Comparison of ENCODE assay signal across 10 mouse cellular contexts in the genomic region with DNA sequence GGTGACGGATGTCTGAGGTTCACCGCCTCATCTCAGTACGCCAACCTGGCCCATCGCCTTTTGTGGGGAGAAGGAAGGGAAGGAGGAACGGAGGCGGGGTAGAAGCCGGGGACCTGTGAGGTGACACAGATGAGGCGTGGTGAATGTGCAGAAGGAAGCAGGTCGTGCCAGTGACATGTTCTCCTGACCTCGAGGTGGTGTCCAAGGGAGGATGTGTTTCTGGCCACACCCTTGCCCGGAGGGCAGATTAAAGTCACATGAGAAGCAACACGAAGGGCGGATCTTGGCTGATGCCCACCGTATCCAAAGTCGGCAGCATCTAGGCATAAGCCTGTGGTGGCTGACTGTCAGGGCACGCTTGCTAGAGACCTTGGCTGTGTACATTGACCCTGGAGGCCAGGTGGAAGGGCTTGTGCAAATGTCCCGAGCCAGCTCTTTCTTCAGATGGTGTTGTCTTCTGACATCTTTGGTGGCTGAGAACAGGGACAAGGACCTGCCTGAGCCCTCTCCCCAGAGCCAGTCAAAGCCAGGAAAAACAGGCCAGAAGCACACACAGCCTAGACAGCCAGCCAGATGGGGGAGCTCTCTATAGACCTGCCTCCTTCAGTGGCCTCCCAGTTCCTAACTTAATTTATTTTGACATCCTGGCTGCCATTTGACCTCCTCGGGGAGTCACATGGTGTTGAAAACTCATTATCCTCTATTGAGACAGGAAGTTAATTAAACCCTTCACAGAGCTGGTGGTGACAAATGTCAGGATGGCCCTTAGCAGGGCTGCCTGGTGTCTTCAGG. TPM values are rescaled to one million over a fixed set of nuclear protein-coding genes. Genes with fewer than 3 reads are reported as not detected.
A peak's percentile ranks its signal among the peaks of the same experiment; 100 is the strongest.
DNase-seq lines count a peak whose midpoint lies in the region; ATAC-seq and TF ChIP-seq lines count a peak whose summit lies in the region.
"Had no signal": no experiment of that assay in that cellular context is flagged by ENCODE, and none has a peak within 500 bp of the region (broad histone marks: within the 10 kb centered on the region; RNA-seq: fewer than 3 reads in every experiment).

No protein-coding gene starts in this region.

- no peak overlapping the region for H3K4me2 ChIP-seq in heart, postnatal 0 days (ENCODE audit: low read depth, low read length)
- no peak overlapping the region for H3K4me2 ChIP-seq in heart, embryonic 12.5 days
- no peak overlapping the region for H3K4me2 ChIP-seq in hindbrain, postnatal 0 days (ENCODE audit: low read depth, low read length)
- H3K4me2 ChIP-seq in stomach, postnatal 0 days (replicated peaks; ENCODE audit: low read depth): no peak overlapping the region
- H3K4me2 ChIP-seq: forebrain, embryonic 13.5 days had no signal

- no peak for DNase-seq in heart, postnatal 0 days (ENCODE audit: low spot score)
- peak; percentile 67 for DNase-seq in spleen, adult 12 weeks (ENCODE audit: low spot score)
- DNase-seq in spleen, postnatal 14 days (ENCODE audit: low spot score in 2 of 2): no peak
- peak; percentile 29 for DNase-seq in hindbrain, postnatal 0 days (ENCODE audit: low spot score)
- DNase-seq in stomach, postnatal 0 days (ENCODE audit: low spot score): no peak
- no peak for DNase-seq in gastrocnemius, postnatal 14 days
- no peak for DNase-seq in left cerebral cortex, postnatal 36 days (ENCODE audit: low spot score in 2 of 2)
- DNase-seq: heart, postnatal 10 days had no signal

- intact Hi-C loops in gastrocnemius, postnatal 14 days (cut with DNase I; ENCODE audit: low total_unique reads): loop anchor here (2.0 to 10.0 kb wide), 2 partner anchors 83 to 157 kb away; a partner anchor contains a TSS
- intact Hi-C loops in left cerebral cortex, postnatal 36 days (cut with DNase I): no loop called here

- no peaks in the 10 kb centered on the region for H3K9me3 ChIP-seq in heart, postnatal 0 days (replicated peaks; ENCODE audit: control insufficient read depth, low read length)
- no peaks in the 10 kb centered on the region for H3K9me3 ChIP-seq in heart, embryonic 12.5 days (replicated peaks)
- no peaks in the 10 kb centered on the region for H3K9me3 ChIP-seq in hindbrain, postnatal 0 days (ENCODE audit: low read length)
- H3K9me3 ChIP-seq in stomach, postnatal 0 days (ENCODE audit: control insufficient read depth, low read length): no peaks in the 10 kb centered on the region
- H3K9me3 ChIP-seq: forebrain, embryonic 13.5 days had no signal

- no peaks in the 10 kb centered on the region for H3K27me3 ChIP-seq in heart, postnatal 0 days (ENCODE audit: control insufficient read depth, insufficient read depth, low read length)
- no peaks in the 10 kb centered on the region for H3K27me3 ChIP-seq in heart, embryonic 12.5 days (replicated peaks)
- no peaks in the 10 kb centered on the region for H3K27me3 ChIP-seq in hindbrain, postnatal 0 days (ENCODE audit: insufficient read depth, low read length)
- no peaks in the 10 kb centered on the region for H3K27me3 ChIP-seq in stomach, postnatal 0 days (ENCODE audit: control insufficient read depth, insufficient read depth, low read length)

- 75% methylated on average over 18 of the region's 18 CpGs for WGBS in heart, postnatal 0 days
- WGBS in heart, embryonic 12.5 days: 72% methylated on average over 18 of the region's 18 CpGs
- 74% methylated on average over 18 of the region's 18 CpGs for WGBS in hindbrain, postnatal 0 days
- 67% methylated on average over 18 of the region's 18 CpGs for WGBS in stomach, postnatal 0 days

- H3K9ac ChIP-seq in heart, postnatal 0 days (replicated peaks; ENCODE audit: low read depth, low read length): no peak overlapping the region
- H3K9ac ChIP-seq in heart, embryonic 12.5 days: no peak overlapping the region
- no peak overlapping the region for H3K9ac ChIP-seq in hindbrain, postnatal 0 days (replicated peaks; ENCODE audit: low read length)
- no peak overlapping the region for H3K9ac ChIP-seq in stomach, postnatal 0 days (ENCODE audit: low read length)
- H3K9ac ChIP-seq: forebrain, embryonic 13.5 days had no signal

- no peaks in the 10 kb centered on the region for H3K36me3 ChIP-seq in heart, postnatal 0 days (replicated peaks; ENCODE audit: control insufficient read depth, insufficient read depth, low read length)
- no peaks in the 10 kb centered on the region for H3K36me3 ChIP-seq in heart, embryonic 12.5 days
- H3K36me3 ChIP-seq in hindbrain, postnatal 0 days (ENCODE audit: insufficient read depth, low read length): no peaks in the 10 kb centered on the region
- no peaks in the 10 kb centered on the region for H3K36me3 ChIP-seq in stomach, postnatal 0 days (ENCODE audit: control insufficient read depth, insufficient read depth, low read length)

- peaks cover 11% of the 10 kb centered on the region; the same call in 1 of the 2 replicates for H3K4me1 ChIP-seq in heart, postnatal 0 days (ENCODE audit: control insufficient read depth, insufficient read depth)
- peaks cover 39% of the 10 kb centered on the region for H3K4me1 ChIP-seq in heart, embryonic 12.5 days (replicated peaks)
- no peaks in the 10 kb centered on the region for H3K4me1 ChIP-seq in hindbrain, postnatal 0 days (ENCODE audit: insufficient read depth, low read length)
- H3K4me1 ChIP-seq in stomach, postnatal 0 days (replicated peaks; ENCODE audit: control insufficient read depth, insufficient read depth): peaks cover 5% of the 10 kb centered on the region; the same call in 1 of the 2 replicates

- peak; percentile 25; the same call in 1 of the 2 replicates for TF ChIP-seq CTCF in heart, postnatal 0 days (IDR thresholded peaks at IDR 0.05; ENCODE audit: low read depth)
- TF ChIP-seq CTCF in hindbrain, postnatal 0 days (IDR thresholded peaks at IDR 0.05; ENCODE audit: low read depth): no peak
- peak; percentile 41; the same call in 1 of the 2 replicates for TF ChIP-seq CTCF in stomach, postnatal 0 days (IDR thresholded peaks at IDR 0.05; ENCODE audit: low read depth)

- no peak overlapping the region for H3K27ac ChIP-seq in heart, postnatal 0 days (ENCODE audit: low read depth)
- H3K27ac ChIP-seq in heart, embryonic 12.5 days (ENCODE audit: poor library complexity, severe bottlenecking): no peak overlapping the region
- H3K27ac ChIP-seq in hindbrain, postnatal 0 days: no peak overlapping the region
- H3K27ac ChIP-seq in stomach, postnatal 0 days (replicated peaks): no peak overlapping the region
- H3K27ac ChIP-seq: forebrain, embryonic 13.5 days had no signal

- no peak for TF ChIP-seq EP300 in heart, postnatal 0 days (IDR thresholded peaks at IDR 0.05; ENCODE audit: low read depth)
- TF ChIP-seq EP300 in stomach, postnatal 0 days (optimal IDR thresholded peaks at IDR 0.05): no peak

- no peak for ATAC-seq in heart, postnatal 0 days (ENCODE audit: insufficient read depth, low read depth)
- ATAC-seq in heart, embryonic 12.5 days (ENCODE audit: insufficient number of reproducible peaks, low FRiP score): no peak
- no peak for ATAC-seq in hindbrain, postnatal 0 days
- ATAC-seq in stomach, postnatal 0 days (ENCODE audit: low FRiP score, low TSS enrichment): no peak
- ATAC-seq: forebrain, embryonic 13.5 days had no signal

- H3K4me3 ChIP-seq in heart, postnatal 0 days (ENCODE audit: low read depth, low read length): no peak overlapping the region
- H3K4me3 ChIP-seq in heart, embryonic 12.5 days: no peak overlapping the region
- no peak overlapping the region for H3K4me3 ChIP-seq in hindbrain, postnatal 0 days (ENCODE audit: low read length)
- H3K4me3 ChIP-seq in stomach, postnatal 0 days (ENCODE audit: low read depth, low read length): no peak overlapping the region
- H3K4me3 ChIP-seq: forebrain, embryonic 13.5 days had no signal

RNA-seq across cellular contexts. Expression of a gene that starts 4.5 kb away (rescaled TPM):
- 28.4 and 45.3 TPM in 2 replicates for total RNA-seq in heart, postnatal 0 days (2014; rRNA removed; ENCODE audit: low replicate concordance)
- 2.3 and 2.5 TPM in 2 replicates for polyA plus RNA-seq in heart, postnatal 0 days (2015; fragmentation: Nextera tagmentation; extraction: Ambion mirVana)
- 8.0 and 9.2 TPM in 2 replicates for polyA plus RNA-seq in heart, embryonic 12.5 days (2016; fragmentation: Nextera tagmentation; extraction: Ambion mirVana)
- 28.0 and 37.6 TPM in 2 replicates for total RNA-seq in hindbrain, postnatal 0 days (2014; rRNA removed)
- polyA plus RNA-seq in hindbrain, postnatal 0 days (2015; fragmentation: Nextera tagmentation; extraction: Ambion mirVana): 1.5 and 2.0 TPM in 2 replicates
- 2.3 and 2.8 TPM in 2 replicates for polyA plus RNA-seq in stomach, postnatal 0 days (2015; fragmentation: Nextera tagmentation; extraction: Ambion mirVana)
- total RNA-seq in gastrocnemius, postnatal 14 days (2021): 1 to 10 TPM; 8.4 to 8.6 TPM
- 10 to 100 TPM; 33.9 to 35.3 TPM for total RNA-seq in left cerebral cortex, postnatal 36 days (2021)

Comparison
In these comparisons a context has a peak if more than half of its experiments do, and no peak if none do; other contexts are left out.
1. DNase-seq: peak in spleen, adult 12 weeks (single experiment) and hindbrain, postnatal 0 days (single experiment); none in heart, postnatal 0 days (single experiment), spleen, postnatal 14 days (0 of 2), stomach, postnatal 0 days (single experiment), gastrocnemius, postnatal 14 days (single experiment) and left cerebral cortex, postnatal 36 days (0 of 2).